Mouse (Mus musculus) liver, embryonic 16.5 days (tissue): Measurements from ENCODE around the gene Shbg. TPM values are rescaled to one million over a fixed set of nuclear protein-coding genes. Genes with fewer than 3 reads are reported as not detected.
"Not testable (repeated sequence)": the region's sequence is repeated elsewhere in the genome, so short reads cannot be mapped to it uniquely, and the experiment has no call there.

Source experiments
- ATAC-seq: fragments of 200-750 bp; cut with Nextera tagmentation; 2 replicates; pipeline ENCODE4 v1.8.0; 2017; ENCODE audit warnings: low read depth, mild to moderate bottlenecking, moderate number of reproducible peaks, moderate library complexity
- H3K27ac ChIP-seq: fragments of 300-500 bp; sonication (generic); 2 replicates; pipeline ENCODE4 v1.5.1; 2014; ENCODE audit warnings: mild to moderate bottlenecking, low read length
- H3K27me3 ChIP-seq: fragments of 300-500 bp; sonication (generic); 2 replicates; pipeline ENCODE4 v1.6.1; 2014; ENCODE audit warnings: low read depth, low read length, mixed read lengths; ENCODE audit not compliant: control insufficient read depth, insufficient read depth
- H3K36me3 ChIP-seq: fragments of 300-500 bp; sonication (generic); 2 replicates; pipeline ENCODE4 v1.6.1; 2014; ENCODE audit warnings: mild to moderate bottlenecking; ENCODE audit not compliant: control insufficient read depth, insufficient read depth
- H3K4me1 ChIP-seq: fragments of 300-500 bp; sonication (generic); 2 replicates; pipeline ENCODE4 v1.6.1; 2014; ENCODE audit warnings: low read depth, low read length, mixed read lengths; ENCODE audit not compliant: control insufficient read depth
- H3K4me2 ChIP-seq: fragments of 300-500 bp; sonication (generic); 2 replicates; pipeline ENCODE4 v1.6.1; 2014; ENCODE audit warnings: low read depth, low read length, mixed read lengths
- H3K4me3 ChIP-seq: fragments of 300-500 bp; sonication (generic); 2 replicates; pipeline ENCODE4 v1.5.1; 2014; ENCODE audit warnings: low read depth, mild to moderate bottlenecking, low read length
- H3K9ac ChIP-seq: fragments of 300-500 bp; sonication (generic); 2 replicates; pipeline ENCODE4 v1.6.1; 2014; ENCODE audit warnings: low read depth, low read length
- H3K9me3 ChIP-seq: fragments of 300-500 bp; sonication (generic); replicated peaks from 2 replicates; pipeline ENCODE4 v1.6.1; 2016; ENCODE audit warnings: low read length; ENCODE audit not compliant: control insufficient read depth
- WGBS: fragments of 180-500 bp; shearing (Covaris S2); extraction: QIAGEN DNeasy Blood & Tissue Kit; methylation state at CpG from one replicate; pipeline ENCODE4 v1.1.7; 2014; ENCODE audit not compliant: insufficient replicate concordance; 5-methylcytosine and 5-hydroxymethylcytosine counted together
- polyA plus RNA-seq: library from polyadenylated mRNA; unstranded; fragments of >200 nt; fragmentation: Nextera tagmentation; extraction: Ambion mirVana; gene quantifications from 2 replicates; pipeline ENCODE4 v1.2.1, GENCODE M21; 2015

Shbg gene
- polyA plus RNA-seq, 1 experiment from 2014 or later = 27.9 TPM

GRCm38 (mm10) chr11:69635471-69635870 lies 17.8 kb upstream of the Shbg start:
- no peaks in the 10 kb centered on the region for H3K9me3 ChIP-seq
- 77% methylated on average over 3 of the region's 3 CpGs for WGBS
- H3K4me3 ChIP-seq = no peak overlapping the region
- H3K9ac ChIP-seq = no peak overlapping the region
- no peak overlapping the region for H3K27ac ChIP-seq
- H3K4me2 ChIP-seq = no peak overlapping the region
- peaks cover 27% of the 10 kb centered on the region for H3K4me1 ChIP-seq
- ATAC-seq = no peak
- H3K27me3 ChIP-seq = no peaks in the 10 kb centered on the region
- H3K36me3 ChIP-seq = peaks cover 5% of the 10 kb centered on the region

- Histone ChIP-seq H3K4me2 (peak overlapping the region; percentile 86), H3K9me3 (no peaks in the 10 kb centered on the region), H3K27me3 (no peaks in the 10 kb centered on the region), H3K36me3 (no peaks in the 10 kb centered on the region), H3K4me3 (peak overlapping the region; percentile 94), H3K9ac (peak overlapping the region; percentile 98), H3K27ac (peak overlapping the region; percentile 95), H3K4me1 (peaks cover 27% of the 10 kb centered on the region)
- peak; percentile 51 for ATAC-seq
- under 1% methylated on average over 38 of the region's 50 CpGs for WGBS
These were observed 15.6 kb upstream of the Shbg start for GRCm38 (mm10) chr11:69633128-69633866.

DNA sequence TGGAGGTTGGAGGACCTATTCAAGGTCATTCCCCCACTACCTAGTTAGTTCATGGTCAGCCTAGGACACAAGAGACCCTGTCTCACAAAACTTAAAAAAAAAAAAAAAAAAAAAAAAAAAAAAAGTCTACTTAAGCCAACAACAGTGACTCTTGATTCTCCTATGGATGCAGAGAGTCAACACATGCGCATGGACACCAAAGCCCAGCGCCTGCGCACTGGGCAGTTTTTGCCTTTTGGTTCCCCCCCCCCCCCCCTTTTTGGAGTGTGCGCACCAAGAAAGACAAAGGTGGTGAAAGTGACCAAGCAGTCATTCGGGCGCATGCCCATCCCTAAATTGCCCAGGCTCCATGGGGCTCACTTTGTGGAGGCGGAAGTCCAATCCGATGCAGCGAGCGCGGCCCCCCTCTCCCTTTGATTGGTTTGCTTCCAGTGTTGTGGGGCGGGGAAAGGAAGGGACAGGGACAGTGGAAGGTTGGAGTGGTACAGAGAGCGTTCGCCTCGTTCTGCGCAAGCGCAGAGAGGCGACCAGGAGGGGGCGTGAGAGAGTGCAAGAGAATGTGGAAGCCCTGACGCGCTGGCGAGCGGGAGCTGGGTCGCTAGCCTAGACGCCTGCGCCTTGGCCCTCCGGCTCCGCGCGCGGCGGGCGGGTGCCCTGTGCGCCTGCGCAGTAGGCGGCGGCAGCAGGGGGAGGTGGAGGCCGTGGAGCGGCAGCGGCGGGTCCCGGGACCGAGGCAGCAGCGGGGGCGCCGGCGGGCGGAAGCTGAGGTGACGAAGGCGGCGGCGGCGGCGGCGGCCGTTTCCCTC lies 14.8 kb upstream of the Shbg start, which contains the start of gene Fxr2:
Fxr2 (plus strand) TSS at position 707 of the 806 bp plus-strand sequence.
- Histone ChIP-seq H3K27me3 (no peaks in the 10 kb centered on the region), H3K4me2 (peak within 1 kb of the TSS; percentile 86), H3K36me3 (no peaks in the 10 kb centered on the region), H3K9me3 (no peaks in the 10 kb centered on the region), H3K4me1 (peaks cover 27% of the 10 kb centered on the region), H3K4me3 (peak within 1 kb of the TSS; percentile 94), H3K27ac (peak within 1 kb of the TSS; percentile 95), H3K9ac (peak within 1 kb of the TSS; percentile 98)
- under 1% methylated on average over 46 of the region's 56 CpGs for WGBS
- peak; percentile 95 for ATAC-seq

- H3K36me3 ChIP-seq = no peaks in the 10 kb centered on the region
- H3K9ac ChIP-seq = no peak overlapping the region
- H3K4me2 ChIP-seq = no peak overlapping the region
- H3K9me3 ChIP-seq = no peaks in the 10 kb centered on the region
- H3K4me1 ChIP-seq = peaks cover 17% of the 10 kb centered on the region
- H3K27ac ChIP-seq = no peak overlapping the region
- no peaks in the 10 kb centered on the region for H3K27me3 ChIP-seq
- WGBS = 48% methylated on average over 1 of the region's 1 CpGs
- ATAC-seq = no peak
- no peak overlapping the region for H3K4me3 ChIP-seq
These were observed 12.1 kb upstream of the Shbg start for GRCm38 (mm10) chr11:69629802-69630201.

DNA sequence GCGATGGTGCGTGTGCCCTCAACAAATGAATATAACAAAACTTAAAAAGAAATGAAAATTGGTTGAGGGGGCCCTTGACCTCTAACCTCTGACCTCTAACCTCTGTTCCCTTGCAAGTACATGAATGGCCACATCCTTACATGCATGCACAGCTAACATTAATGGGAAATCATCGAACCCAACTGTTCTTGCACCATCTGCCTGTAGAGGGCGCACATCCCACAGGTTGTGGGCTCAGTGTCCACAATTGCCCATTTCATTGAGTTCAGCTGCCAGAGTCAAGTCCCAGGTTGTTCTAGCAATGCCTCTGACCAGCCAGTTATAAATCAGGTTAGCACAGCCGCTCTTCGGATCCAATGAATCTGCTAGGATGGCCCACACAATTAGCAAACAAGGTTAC lies 10.6 kb upstream of the Shbg start:
- Histone ChIP-seq H3K27ac (no peak overlapping the region), H3K9me3 (no peaks in the 10 kb centered on the region), H3K9ac (no peak overlapping the region), H3K36me3 (no peaks in the 10 kb centered on the region), H3K27me3 (no peaks in the 10 kb centered on the region), H3K4me1 (peaks cover 5% of the 10 kb centered on the region), H3K4me2 (no peak overlapping the region), H3K4me3 (no peak overlapping the region)
- 32% methylated on average over 6 of the region's 6 CpGs for WGBS
- ATAC-seq = no peak

DNA sequence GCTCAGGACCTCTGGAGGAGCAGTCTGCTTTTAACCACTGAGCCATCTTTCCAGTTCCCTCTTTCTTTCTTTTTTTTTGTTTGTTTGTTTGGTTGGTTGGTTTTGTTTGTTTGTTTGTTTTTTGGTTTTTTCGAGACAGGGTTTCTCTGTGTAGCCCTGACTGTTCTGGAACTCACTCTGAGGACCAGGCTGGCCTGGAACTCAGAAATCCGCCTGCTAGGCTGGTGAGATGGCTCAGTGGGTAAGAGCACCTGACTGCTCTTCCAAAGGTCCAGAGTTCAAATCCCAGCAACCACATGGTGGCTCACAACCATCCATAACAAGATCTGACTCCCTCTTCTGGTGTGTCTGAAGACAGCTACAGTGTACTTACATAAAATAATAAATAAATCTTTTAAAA lies 6.6 kb upstream of the Shbg start:
- not testable (repeated sequence) for H3K9ac ChIP-seq, H3K4me3 ChIP-seq, ATAC-seq, H3K36me3 ChIP-seq, H3K27me3 ChIP-seq, H3K4me2 ChIP-seq, H3K27ac ChIP-seq, H3K9me3 ChIP-seq
- 63% methylated on average over 2 of the region's 2 CpGs for WGBS
- H3K4me1 ChIP-seq = peaks cover 27% of the 10 kb centered on the region

DNA sequence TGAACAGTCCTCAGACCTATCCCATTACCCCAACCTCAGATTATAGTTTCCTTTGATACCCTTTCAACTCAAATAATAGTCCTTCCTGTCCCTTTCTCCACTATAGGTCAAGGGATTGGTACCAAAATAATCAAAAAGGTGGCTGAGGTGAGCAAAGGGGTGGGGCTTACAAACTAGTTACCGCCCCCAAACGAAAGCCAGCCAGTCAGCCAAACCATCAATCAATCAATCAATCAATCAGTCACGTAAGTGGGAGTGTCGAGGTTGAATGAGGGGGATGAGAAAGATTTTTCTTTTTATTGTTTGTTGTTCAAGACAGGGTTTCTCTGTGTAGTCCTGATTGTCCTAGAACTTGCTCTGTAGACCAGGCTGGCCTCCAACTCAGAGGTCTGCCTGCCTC lies 5.3 kb upstream of the Shbg start:
- no peaks in the 10 kb centered on the region for H3K36me3 ChIP-seq
- ATAC-seq = no peak
- peak overlapping the region; percentile 80 for H3K4me2 ChIP-seq
- H3K27ac ChIP-seq = no peak overlapping the region
- no peaks in the 10 kb centered on the region for H3K27me3 ChIP-seq
- no peaks in the 10 kb centered on the region for H3K9me3 ChIP-seq
- peaks cover 27% of the 10 kb centered on the region for H3K4me1 ChIP-seq
- no peak overlapping the region for H3K4me3 ChIP-seq
- WGBS = 55% methylated on average over 4 of the region's 4 CpGs
- H3K9ac ChIP-seq = no peak overlapping the region

DNA sequence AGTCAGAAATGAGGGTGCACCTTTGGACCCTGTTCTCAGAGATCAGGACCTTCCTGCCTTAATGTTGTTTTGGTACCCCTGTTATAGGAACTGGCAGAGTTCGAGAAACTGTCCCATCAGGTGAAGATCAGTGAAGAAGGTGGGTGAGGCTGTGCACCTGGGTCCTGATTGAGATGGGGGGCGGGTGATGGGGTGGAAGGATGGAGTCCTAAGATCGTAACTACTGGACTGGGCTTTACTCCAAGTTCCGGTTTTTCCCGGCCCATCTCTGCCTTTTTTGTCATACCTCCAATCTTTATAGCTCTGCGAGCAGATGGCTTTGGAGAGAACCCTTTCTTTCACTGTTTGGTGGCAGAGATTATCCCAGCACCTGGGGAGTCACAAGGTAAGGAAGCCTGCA lies 4.7 kb upstream of the Shbg start:
- Histone ChIP-seq H3K4me3 (peak overlapping the region; percentile 65), H3K9ac (peak overlapping the region; percentile 59), H3K27me3 (no peaks in the 10 kb centered on the region), H3K4me2 (peak overlapping the region; percentile 80), H3K36me3 (no peaks in the 10 kb centered on the region), H3K4me1 (peaks cover 31% of the 10 kb centered on the region), H3K27ac (no peak overlapping the region), H3K9me3 (no peaks in the 10 kb centered on the region)
- WGBS = 40% methylated on average over 6 of the region's 6 CpGs
- no peak for ATAC-seq
